Mouse (Mus musculus) thymus, adult 2 months (tissue): ENCODE results near the gene Cdkl3.

Source experiments
- CTCF ChIP-seq: fragments of 200-500 bp; IDR thresholded peaks from 2 replicates; pipeline ENCODE4 v1.5.1; 2012; ENCODE audit warnings: mild to moderate bottlenecking, control low read depth, low read length, moderate library complexity, borderline replicate concordance; ENCODE audit not compliant: control insufficient read depth, poor library complexity, insufficient read depth; ENCODE audit errors: extremely low read depth
- POLR2A ChIP-seq: fragments of 200-500 bp; IDR thresholded peaks from 2 replicates; pipeline ENCODE4 v1.6.1; 2012; ENCODE audit warnings: mild to moderate bottlenecking, low read length, control low read depth, moderate library complexity; ENCODE audit not compliant: control insufficient read depth, poor library complexity, insufficient read depth; ENCODE audit errors: extremely low read depth

GRCm38 (mm10) chr11:52056198-52056597, 52.2 kb downstream of the Cdkl3 start:
- no peak for TF ChIP-seq CTCF
- TF ChIP-seq POLR2A, result no peak
